Mouse (Mus musculus) hindbrain, embryonic 13.5 days (tissue): ENCODE measurements around the gene Susd6. TPM values are rescaled to one million over a fixed set of nuclear protein-coding genes. Genes with fewer than 3 reads are reported as not detected.

Experiments
- ATAC-seq: fragments of 200-750 bp; cut with Nextera tagmentation; 2 replicates; pipeline ENCODE4 v1.8.0; 2017; ENCODE audit warnings: moderate TSS enrichment; ENCODE audit not compliant: low FRiP score
- H3K27ac ChIP-seq: fragments of 300-500 bp; sonication (generic); 2 replicates; pipeline ENCODE4 v1.5.1; 2015; ENCODE audit warnings: inconsistent platforms, mild to moderate bottlenecking, moderate library complexity
- H3K27me3 ChIP-seq: fragments of 300-500 bp; sonication (generic); 2 replicates; pipeline ENCODE4 v1.6.1; 2015; ENCODE audit warnings: mild to moderate bottlenecking, inconsistent platforms
- H3K36me3 ChIP-seq: fragments of 300-500 bp; sonication (generic); 2 replicates; pipeline ENCODE4 v1.6.1; 2015; ENCODE audit warnings: mild to moderate bottlenecking, inconsistent platforms
- H3K4me1 ChIP-seq: fragments of 300-500 bp; sonication (generic); replicated peaks from 2 replicates; pipeline ENCODE4 v1.6.1; 2015; ENCODE audit warnings: inconsistent platforms
- H3K4me2 ChIP-seq: fragments of 300-500 bp; sonication (generic); 2 replicates; pipeline ENCODE4 v1.6.1; 2015; ENCODE audit warnings: inconsistent platforms, mild to moderate bottlenecking, moderate library complexity
- H3K4me3 ChIP-seq: fragments of 300-500 bp; sonication (generic); 2 replicates; pipeline ENCODE4 v1.5.1; 2015; ENCODE audit warnings: mild to moderate bottlenecking, inconsistent platforms
- H3K9ac ChIP-seq: fragments of 300-500 bp; sonication (generic); 2 replicates; pipeline ENCODE4 v1.6.1; 2015; ENCODE audit warnings: mild to moderate bottlenecking, inconsistent platforms
- H3K9me3 ChIP-seq: fragments of 300-500 bp; sonication (generic); 2 replicates; pipeline ENCODE4 v1.6.1; 2016; ENCODE audit warnings: inconsistent platforms
- WGBS: fragments of 180-500 bp; shearing (Covaris S2); methylation state at CpG from one replicate; pipeline ENCODE4 v1.1.7; 2015; 5-methylcytosine and 5-hydroxymethylcytosine counted together
- polyA plus RNA-seq: library from polyadenylated mRNA; unstranded; fragments of >200 nt; fragmentation: Nextera tagmentation; extraction: Ambion mirVana; gene quantifications from 2 replicates; pipeline ENCODE4 v1.2.1, GENCODE M21; 2015

Gene Susd6
- polyA plus RNA-seq, 1 experiment from 2014 or later: 11.4 TPM

- no peak overlapping the region for H3K27ac ChIP-seq
- H3K4me2 ChIP-seq: no peak overlapping the region
- no peak for ATAC-seq
- no peak overlapping the region for H3K4me3 ChIP-seq
- H3K9ac ChIP-seq: no peak overlapping the region
- WGBS: 70% methylated on average over 2 of the region's 2 CpGs
- H3K4me1 ChIP-seq: no peaks in the 10 kb centered on the region
- H3K9me3 ChIP-seq: no peaks in the 10 kb centered on the region
- H3K27me3 ChIP-seq: no peaks in the 10 kb centered on the region
- H3K36me3 ChIP-seq: 0 out of 2 replicates have a peak, but pooled peaks cover 3% of the 10 kb centered on the region
Observed at GRCm38 (mm10) chr12:80833541-80833940, 43.2 kb downstream of the Susd6 start.

- H3K4me2 ChIP-seq: no peak overlapping the region
- no peak overlapping the region for H3K4me3 ChIP-seq
- H3K36me3 ChIP-seq: 0 out of 2 replicates have a peak, but pooled peaks cover 3% of the 10 kb centered on the region
- no peaks in the 10 kb centered on the region for H3K27me3 ChIP-seq
- no peak overlapping the region for H3K27ac ChIP-seq
- 96% methylated on average over 3 of the region's 3 CpGs for WGBS
- H3K9me3 ChIP-seq: no peaks in the 10 kb centered on the region
- ATAC-seq: no peak
- no peaks in the 10 kb centered on the region for H3K4me1 ChIP-seq
- H3K9ac ChIP-seq: no peak overlapping the region
Observed at GRCm38 (mm10) chr12:80834156-80834900, 44.0 kb downstream of the Susd6 start.

- Histone ChIP-seq H3K9ac (no peak overlapping the region), H3K27ac (no peak overlapping the region), H3K4me1 (no peaks in the 10 kb centered on the region), H3K4me3 (no peak overlapping the region), H3K27me3 (no peaks in the 10 kb centered on the region), H3K36me3 (no peaks in the 10 kb centered on the region), H3K9me3 (no peaks in the 10 kb centered on the region), H3K4me2 (no peak overlapping the region)
- ATAC-seq: no peak
- WGBS: 85% methylated on average over 3 of the region's 8 CpGs
Observed at GRCm38 (mm10) chr12:80834901-80835570, 44.7 kb downstream of the Susd6 start.

GRCm38 (mm10) chr12:80837614-80838013 is 47.3 kb downstream of the Susd6 start:
- 73% methylated on average over 3 of the region's 3 CpGs for WGBS
- ATAC-seq: no peak
- no peaks in the 10 kb centered on the region for H3K9me3 ChIP-seq
- no peak overlapping the region for H3K4me3 ChIP-seq
- H3K4me1 ChIP-seq: 0 out of 2 replicates have a peak, but pooled peaks cover 2% of the 10 kb centered on the region
- no peak overlapping the region for H3K4me2 ChIP-seq
- H3K9ac ChIP-seq: no peak overlapping the region
- H3K27me3 ChIP-seq: no peaks in the 10 kb centered on the region
- H3K36me3 ChIP-seq: no peaks in the 10 kb centered on the region
- H3K27ac ChIP-seq: no peak overlapping the region

GRCm38 (mm10) chr12:80838271-80838670 is 48.0 kb downstream of the Susd6 start:
- Histone ChIP-seq H3K4me3 (no peak overlapping the region), H3K27me3 (no peaks in the 10 kb centered on the region), H3K4me2 (no peak overlapping the region), H3K4me1 (peaks cover 5% of the 10 kb centered on the region), H3K9me3 (no peaks in the 10 kb centered on the region), H3K36me3 (no peaks in the 10 kb centered on the region), H3K9ac (no peak overlapping the region), H3K27ac (no peak overlapping the region)
- no peak for ATAC-seq

GRCm38 (mm10) chr12:80838787-80839186 is 48.5 kb downstream of the Susd6 start:
- no peak for ATAC-seq
- Histone ChIP-seq H3K4me1 (peaks cover 10% of the 10 kb centered on the region), H3K27ac (no peak overlapping the region), H3K9me3 (no peaks in the 10 kb centered on the region), H3K9ac (no peak overlapping the region), H3K4me2 (no peak overlapping the region), H3K27me3 (no peaks in the 10 kb centered on the region), H3K4me3 (no peak overlapping the region), H3K36me3 (no peaks in the 10 kb centered on the region)
- WGBS: 76% methylated on average over 2 of the region's 2 CpGs

GRCm38 (mm10) chr12:80839631-80840030 is 49.3 kb downstream of the Susd6 start:
- Histone ChIP-seq H3K4me2 (no peak overlapping the region), H3K4me1 (peaks cover 18% of the 10 kb centered on the region), H3K36me3 (no peaks in the 10 kb centered on the region), H3K9me3 (no peaks in the 10 kb centered on the region), H3K4me3 (no peak overlapping the region), H3K9ac (no peak overlapping the region), H3K27ac (no peak overlapping the region), H3K27me3 (no peaks in the 10 kb centered on the region)
- no peak for ATAC-seq
- 63% methylated on average over 2 of the region's 2 CpGs for WGBS

- no peak overlapping the region for H3K4me3 ChIP-seq
- H3K36me3 ChIP-seq: no peaks in the 10 kb centered on the region
- no peaks in the 10 kb centered on the region for H3K9me3 ChIP-seq
- no peaks in the 10 kb centered on the region for H3K27me3 ChIP-seq
- no peak overlapping the region for H3K4me2 ChIP-seq
- H3K9ac ChIP-seq: no peak overlapping the region
- WGBS: 89% methylated on average over 1 of the region's 1 CpGs
- H3K4me1 ChIP-seq: peaks cover 22% of the 10 kb centered on the region
- no peak overlapping the region for H3K27ac ChIP-seq
- ATAC-seq: no peak
Observed at GRCm38 (mm10) chr12:80841618-80842017, 51.3 kb downstream of the Susd6 start.

GRCm38 (mm10) chr12:80842609-80843008 is 52.3 kb downstream of the Susd6 start:
- H3K9ac ChIP-seq: no peak overlapping the region
- H3K36me3 ChIP-seq: no peaks in the 10 kb centered on the region
- no peak overlapping the region for H3K4me3 ChIP-seq
- no peaks in the 10 kb centered on the region for H3K27me3 ChIP-seq
- H3K9me3 ChIP-seq: no peaks in the 10 kb centered on the region
- no peak overlapping the region for H3K4me2 ChIP-seq
- WGBS: 98% methylated on average over 1 of the region's 1 CpGs
- ATAC-seq: no peak
- peaks cover 27% of the 10 kb centered on the region for H3K4me1 ChIP-seq
- H3K27ac ChIP-seq: no peak overlapping the region

- H3K27me3 ChIP-seq: no peaks in the 10 kb centered on the region
- no peaks in the 10 kb centered on the region for H3K9me3 ChIP-seq
- 63% methylated on average over 2 of the region's 2 CpGs for whole genome bisulfite sequencing
- ATAC-seq: no peak
- H3K9ac ChIP-seq: no peak overlapping the region
- H3K4me3 ChIP-seq: no peak overlapping the region
- peaks cover 27% of the 10 kb centered on the region for H3K4me1 ChIP-seq
- H3K27ac ChIP-seq: peak overlapping the region; percentile 68; the same call in 1 of the 2 replicates
- H3K4me2 ChIP-seq: no peak overlapping the region
- no peaks in the 10 kb centered on the region for H3K36me3 ChIP-seq
Observed at GRCm38 (mm10) chr12:80843236-80843635, 52.9 kb downstream of the Susd6 start.

- Histone ChIP-seq H3K36me3 (no peaks in the 10 kb centered on the region), H3K4me1 (peaks cover 27% of the 10 kb centered on the region), H3K9ac (no peak overlapping the region), H3K27ac (peak overlapping the region; percentile 68), H3K4me2 (no peak overlapping the region), H3K4me3 (no peak overlapping the region), H3K9me3 (no peaks in the 10 kb centered on the region), H3K27me3 (no peaks in the 10 kb centered on the region)
- ATAC-seq: no peak
- WGBS: 80% methylated on average over 4 of the region's 4 CpGs
Observed at GRCm38 (mm10) chr12:80843651-80844444, 53.5 kb downstream of the Susd6 start.

GRCm38 (mm10) chr12:80845901-80846300 is 55.6 kb downstream of the Susd6 start:
- Histone ChIP-seq H3K27me3 (no peaks in the 10 kb centered on the region), H3K36me3 (no peaks in the 10 kb centered on the region), H3K9me3 (no peaks in the 10 kb centered on the region), H3K27ac (no peak overlapping the region), H3K9ac (no peak overlapping the region), H3K4me1 (peaks cover 25% of the 10 kb centered on the region), H3K4me3 (no peak overlapping the region), H3K4me2 (no peak overlapping the region)
- WGBS: 88% methylated on average over 1 of the region's 1 CpGs
- no peak for ATAC-seq
